Mouse (Mus musculus) gastrocnemius, postnatal 10 days (tissue): ENCODE results near the gene Rfx1. TPM values are rescaled to one million over a fixed set of nuclear protein-coding genes. Genes with fewer than 3 reads are reported as not detected.
A peak's percentile ranks its signal among the peaks of the same experiment; 100 is the strongest.

ENCODE experiments used
- DNase-seq: peaks from one replicate; pipeline ENCODE4 v3.0.0; 2021; ENCODE audit warnings: mixed read lengths
- long read RNA-seq, 2 experiments: library from polyadenylated mRNA; stranded (forward); transcript quantifications; one replicate each; pipeline ENCODE4 v2.0.0; 2021
- total RNA-seq, 2 experiments: library from RNA; stranded (reverse); gene quantifications; 2 replicates each; pipeline ENCODE4 v1.2.3; 2021

The Rfx1 gene
- 1 to 10 TPM; 5.2 to 8.2 TPM for total RNA-seq
- long read RNA-seq, experiment 1, full-length matches to known transcripts, result 2 of 8 reads
- long read RNA-seq, experiment 1, partial matches to known transcripts, result 3 of 8 reads
- long read RNA-seq, experiment 1, other reads (novel, unspliced or antisense), result 3 of 8 reads
- long read RNA-seq, experiment 2, full-length matches to known transcripts, result 4 of 16 reads
- long read RNA-seq, experiment 2, partial matches to known transcripts, result 8 of 16 reads
- long read RNA-seq, experiment 2, other reads (novel, unspliced or antisense), result 4 of 16 reads

DNA sequence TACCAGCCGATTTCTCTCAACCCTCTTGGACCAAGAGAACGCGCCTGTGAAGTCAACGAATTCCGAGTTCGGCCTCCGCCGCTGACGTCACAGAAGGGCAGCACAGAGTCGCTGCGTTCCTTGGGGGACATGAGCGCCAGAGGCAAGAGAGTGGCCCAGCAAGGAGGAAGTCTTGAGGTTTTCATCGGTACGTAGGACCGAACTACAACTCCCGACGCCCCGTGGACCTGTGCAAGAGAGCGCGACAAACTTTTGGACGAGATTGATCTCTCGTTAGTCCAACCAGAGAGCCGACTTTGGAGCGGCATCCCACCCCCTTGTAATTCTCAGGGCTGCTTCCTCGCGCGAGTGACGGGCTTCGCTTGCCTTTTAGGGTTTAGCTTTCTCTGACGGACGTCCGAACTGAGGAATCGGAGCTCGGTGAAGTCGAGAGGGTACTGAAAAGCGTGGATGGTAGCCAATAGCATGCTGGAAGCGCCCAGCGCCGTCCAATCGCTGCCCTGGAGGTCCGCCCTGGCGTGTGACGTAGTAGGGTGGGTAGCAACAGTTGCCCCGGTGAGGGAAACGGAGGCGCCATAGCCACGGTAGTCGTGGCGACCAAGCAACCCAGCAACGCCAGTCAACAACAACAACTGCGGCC lies at the start of gene Rfx1:
Gene Rfx1 (plus strand): TSS at position 544 of the 640 bp plus-strand sequence.
- peak; percentile 98 for DNase-seq

- no peak for DNase-seq
Measured at GRCm38 (mm10) chr8:84019738-84020137, 46.9 kb upstream of the Rfx1 start.

GRCm38 (mm10) chr8:84021096-84021495 lies 45.5 kb upstream of the Rfx1 start, which contains the start of gene Palm3:
Gene Palm3, plus strand, starts transcription at chr8:84021471.
- no peak for DNase-seq

DNA sequence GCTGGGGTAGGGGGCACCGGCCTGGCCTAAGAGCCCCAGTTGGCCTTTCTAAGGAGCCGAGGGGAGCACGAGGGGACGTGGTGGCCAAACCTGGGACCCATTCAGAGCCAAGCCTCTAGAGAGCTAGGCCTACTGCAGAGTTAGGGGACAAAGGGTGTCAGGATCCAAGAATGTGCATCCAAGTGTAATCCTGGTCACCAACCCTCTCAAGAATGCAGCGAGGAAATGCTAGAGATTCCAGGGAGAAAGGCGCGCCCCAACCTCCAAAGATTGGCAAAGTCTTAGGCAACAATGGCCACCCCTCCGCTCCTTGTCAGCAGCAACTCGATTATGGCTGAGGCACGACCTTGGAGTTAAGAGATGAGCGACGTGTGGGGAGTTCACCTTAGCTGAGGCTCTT lies 45.1 kb upstream of the Rfx1 start:
- no peak for DNase-seq

DNA sequence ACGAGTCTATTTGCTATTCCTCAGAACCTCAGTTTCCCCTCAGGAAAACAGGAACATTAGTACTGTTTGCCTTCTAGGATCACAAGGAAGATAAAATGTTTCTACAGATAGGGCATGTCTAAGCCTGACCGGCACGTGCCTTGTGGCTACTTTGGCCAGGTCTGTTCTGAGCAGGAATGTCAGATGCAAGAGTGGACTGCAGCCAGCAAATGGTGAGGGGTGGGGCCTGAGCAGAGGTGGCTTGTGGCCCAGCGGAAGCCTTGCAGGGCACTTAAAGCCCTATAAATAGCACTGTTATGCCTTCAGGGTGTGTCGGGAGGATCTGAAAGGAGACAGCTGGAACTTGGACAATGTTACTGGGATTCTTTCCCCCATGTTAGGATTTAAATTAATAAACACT lies 43.5 kb upstream of the Rfx1 start:
- peak; percentile 60 for DNase-seq

GRCm38 (mm10) chr8:84023631-84024030 lies 43.0 kb upstream of the Rfx1 start:
- no peak for DNase-seq

DNA sequence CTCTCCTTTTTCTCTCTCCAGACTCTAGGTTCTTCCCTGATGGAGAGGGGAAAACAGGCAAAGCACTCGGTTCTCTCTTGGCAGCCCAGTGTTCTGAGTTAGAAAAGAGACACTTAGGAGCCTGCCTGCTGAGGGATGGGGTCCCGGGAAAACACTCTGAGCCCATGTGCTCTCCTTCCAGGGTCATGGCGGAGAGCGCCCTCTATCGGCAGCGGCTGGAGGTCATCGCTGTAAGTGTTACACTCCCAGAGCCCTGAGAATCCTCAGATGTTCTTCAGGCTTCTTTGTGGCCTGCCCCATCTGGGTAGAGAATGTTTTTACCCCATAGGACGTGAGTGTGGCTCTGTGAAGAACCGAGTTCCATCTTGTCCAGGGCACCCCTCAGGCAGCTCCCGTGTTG lies 42.5 kb upstream of the Rfx1 start:
- peak; percentile 80 for DNase-seq

- peak; percentile 65 for DNase-seq
Measured at GRCm38 (mm10) chr8:84025863-84026262, 40.8 kb upstream of the Rfx1 start.

DNA sequence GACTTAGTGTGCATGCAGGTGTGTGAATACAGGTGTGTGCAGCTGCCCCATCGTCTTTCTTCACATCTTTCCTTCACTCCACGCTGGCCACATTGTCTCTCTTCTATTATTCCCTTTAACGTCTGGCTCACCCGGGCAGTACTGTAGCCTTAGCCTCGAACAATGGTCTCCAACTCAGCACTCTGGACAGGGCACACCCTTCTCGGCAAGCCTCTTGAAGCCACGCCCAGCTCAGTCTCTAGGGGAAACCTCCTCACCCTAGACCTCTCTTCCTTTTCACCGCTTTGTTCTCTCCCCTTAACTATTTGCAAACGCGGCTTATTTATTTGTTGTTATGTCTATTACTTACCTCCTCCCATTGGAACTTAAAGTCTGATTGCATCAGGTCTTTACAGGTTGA lies 39.2 kb upstream of the Rfx1 start:
- DNase-seq, result no peak

DNA sequence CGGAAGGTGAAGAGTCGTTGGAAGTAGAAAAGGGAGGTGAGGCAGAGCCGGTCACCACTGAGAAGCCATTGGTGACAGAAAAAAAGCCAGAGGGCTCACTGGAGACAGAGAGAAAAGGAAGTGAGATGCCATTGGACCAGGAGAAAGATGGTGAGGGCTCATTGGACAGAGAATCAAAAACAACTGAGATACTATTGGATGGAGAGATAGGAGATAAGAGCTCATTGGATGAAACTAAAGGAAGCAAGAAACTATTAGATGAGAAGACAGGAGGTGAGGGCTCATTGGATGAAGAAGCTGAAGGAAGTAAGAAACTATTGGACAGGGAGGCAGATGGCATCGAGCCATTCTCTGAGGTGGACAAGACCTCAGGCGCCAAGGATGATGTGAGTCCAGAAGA lies 37.4 kb upstream of the Rfx1 start:
- no peak for DNase-seq

DNA sequence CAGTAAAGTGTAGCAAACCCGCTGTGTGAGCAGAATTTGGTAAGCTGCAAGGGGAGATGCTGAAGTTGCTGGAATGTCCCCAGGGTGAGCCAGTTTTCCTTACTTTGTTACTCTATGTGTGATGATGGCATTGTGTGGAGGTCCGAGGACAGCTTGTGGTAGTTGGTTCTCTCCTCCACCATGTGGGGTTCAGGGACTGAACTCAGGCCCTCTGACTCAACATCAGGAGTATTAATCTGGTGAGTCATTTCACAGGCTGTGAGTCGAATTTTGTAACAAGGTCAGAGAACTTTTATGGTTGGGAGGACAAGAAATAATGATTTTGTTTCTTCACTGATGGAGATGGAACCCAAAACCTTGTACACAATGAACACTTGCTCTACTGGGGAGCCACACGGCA lies 33.9 kb upstream of the Rfx1 start:
- no peak for DNase-seq

DNA sequence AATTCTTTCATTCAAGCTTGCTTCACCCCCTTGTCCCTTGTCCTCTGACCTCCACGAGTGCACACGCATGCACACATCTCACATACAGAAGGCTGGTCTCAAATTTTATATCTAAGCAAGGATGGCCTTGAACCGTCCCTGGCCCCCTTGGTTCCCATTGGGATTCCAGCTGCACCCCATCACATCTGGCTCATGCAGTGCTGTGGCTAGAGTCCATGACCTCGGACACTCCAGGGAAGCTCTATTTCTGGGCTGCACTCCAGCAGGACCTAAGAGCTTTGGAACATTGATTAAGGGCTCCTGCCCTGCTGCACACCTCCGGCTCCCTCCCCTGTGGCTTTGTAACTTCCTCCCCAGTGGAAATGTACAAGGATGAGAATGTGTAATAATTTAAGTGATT lies 28.6 kb upstream of the Rfx1 start:
- DNase-seq, result no peak

- peak; percentile 71 for DNase-seq
Measured at GRCm38 (mm10) chr8:84039050-84039449, 27.6 kb upstream of the Rfx1 start.

- DNase-seq, result peak; percentile 75
Measured at GRCm38 (mm10) chr8:84042066-84042947, 24.3 kb upstream of the Rfx1 start, which contains the start of gene Il27ra. Gene Il27ra, minus strand, starts transcription at chr8:84042589.

- DNase-seq, result no peak
Measured at GRCm38 (mm10) chr8:84042948-84043342, 23.7 kb upstream of the Rfx1 start.

DNA sequence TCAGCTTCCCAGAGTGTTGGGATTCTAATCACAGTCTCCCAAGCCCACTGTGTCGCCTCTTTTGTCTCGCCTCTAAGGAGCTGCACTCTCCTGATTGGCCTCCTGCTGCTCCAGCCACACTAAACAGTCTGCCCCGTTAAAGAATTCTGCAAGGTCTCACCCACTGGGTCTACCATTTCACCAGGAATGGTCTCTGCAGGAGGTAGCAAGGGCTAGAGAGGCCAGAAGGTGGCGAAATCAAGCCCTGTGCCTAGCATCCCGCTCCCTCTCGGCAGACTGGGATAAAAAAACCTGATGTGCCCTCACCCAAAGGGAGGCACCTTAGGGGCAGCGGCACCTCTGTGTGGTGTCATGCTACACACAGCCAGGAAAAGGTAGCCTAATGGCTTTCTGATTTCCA lies 22.5 kb upstream of the Rfx1 start:
- no peak for DNase-seq

DNA sequence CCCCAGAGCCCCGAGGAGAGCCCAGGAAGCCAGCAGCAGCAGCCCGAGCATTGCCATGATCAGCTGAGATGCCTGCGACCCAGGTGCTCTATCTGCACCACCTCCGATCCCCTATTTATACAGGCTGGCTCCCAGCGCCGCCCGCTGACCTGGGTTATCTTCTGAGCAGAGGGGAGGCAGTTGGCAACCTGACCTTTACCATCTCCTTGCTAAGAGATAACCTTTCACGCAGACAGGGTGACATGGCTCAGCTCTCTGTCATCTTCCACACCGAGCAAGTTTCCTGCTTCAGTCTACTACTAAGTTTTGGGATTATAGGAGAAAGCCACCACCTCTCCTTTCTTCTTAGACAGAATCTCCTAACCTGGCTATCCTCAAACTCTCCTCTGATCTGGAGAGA lies 21.7 kb upstream of the Rfx1 start, which contains the start of gene Rln3:
Gene Rln3 (minus strand): TSS at position 101 of the 400 bp plus-strand sequence.
- DNase-seq, result no peak

GRCm38 (mm10) chr8:84046505-84046904 lies 20.1 kb upstream of the Rfx1 start:
- no peak for DNase-seq

- DNase-seq, result no peak
Measured at GRCm38 (mm10) chr8:84048171-84048570, 18.5 kb upstream of the Rfx1 start.

GRCm38 (mm10) chr8:84052746-84053145 lies 13.9 kb upstream of the Rfx1 start:
- no peak for DNase-seq

- DNase-seq, result no peak
Measured at GRCm38 (mm10) chr8:84053229-84053628, 13.4 kb upstream of the Rfx1 start.

DNA sequence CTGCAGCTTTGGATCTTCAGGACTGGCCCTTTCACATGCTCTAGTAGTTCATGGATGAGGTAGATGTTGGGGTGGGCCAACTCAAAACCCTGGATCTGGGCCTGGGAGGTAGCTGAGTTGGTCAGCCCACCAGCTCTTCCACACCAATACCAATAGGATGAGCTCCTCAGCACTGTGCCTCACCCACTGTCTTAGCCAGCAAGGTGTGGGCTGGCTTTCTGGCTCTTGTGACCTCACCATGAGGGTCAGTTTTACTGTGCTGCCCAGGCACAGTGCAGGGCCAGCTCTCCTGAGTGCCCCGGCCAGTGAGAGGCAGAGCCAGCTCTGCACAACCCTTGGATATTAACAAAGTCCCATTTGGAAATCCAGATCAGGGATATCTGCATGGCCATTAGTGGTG lies 8.8 kb upstream of the Rfx1 start:
- no peak for DNase-seq

DNA sequence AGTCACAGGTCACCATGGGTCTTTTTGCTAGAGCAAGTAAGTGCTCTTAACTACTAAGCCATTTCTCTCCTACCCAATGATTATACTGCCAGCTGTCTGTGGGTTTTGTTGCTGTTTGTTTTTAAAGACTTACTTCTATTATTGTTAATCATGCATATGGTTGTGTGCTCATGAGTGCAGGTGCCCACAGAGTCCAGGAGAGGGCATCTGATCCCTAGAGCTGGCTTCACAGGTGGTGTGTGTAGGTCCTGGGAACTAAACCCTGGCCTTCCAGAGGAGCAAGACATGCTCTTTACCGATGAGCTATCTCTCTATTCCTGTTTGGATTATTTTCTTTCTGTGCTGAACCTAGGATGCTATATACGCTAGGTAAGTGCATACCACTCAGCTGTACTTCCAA lies 7.4 kb upstream of the Rfx1 start:
- DNase-seq, result no peak
